Mouse (Mus musculus): Measurements from ENCODE around the gene Slc47a1.
"Not testable (repeated sequence)": the region's sequence is repeated elsewhere in the genome, so short reads cannot be mapped to it uniquely, and the experiment has no call there.

The Slc47a1 gene

DNA sequence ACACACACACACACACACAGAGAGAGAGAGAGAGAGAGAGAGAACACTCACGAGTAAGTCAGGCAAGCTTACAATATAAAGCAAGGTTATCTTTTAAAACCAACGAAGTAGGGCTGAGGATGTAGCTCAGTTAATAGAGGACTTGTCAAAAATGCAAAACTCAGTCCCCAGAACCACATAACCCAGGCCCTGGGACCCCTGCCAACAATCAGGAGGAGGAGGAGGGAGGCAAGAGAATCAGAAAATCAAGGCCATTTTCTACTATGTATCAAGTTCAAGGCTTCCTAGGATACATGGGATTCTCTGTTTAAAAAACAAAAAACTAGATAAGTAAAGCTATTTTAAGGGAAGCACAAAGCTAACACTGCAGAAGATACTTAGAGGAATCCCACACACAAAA is 61.3 kb downstream of the Slc47a1 start:
- no peak for DNase-seq

DNA sequence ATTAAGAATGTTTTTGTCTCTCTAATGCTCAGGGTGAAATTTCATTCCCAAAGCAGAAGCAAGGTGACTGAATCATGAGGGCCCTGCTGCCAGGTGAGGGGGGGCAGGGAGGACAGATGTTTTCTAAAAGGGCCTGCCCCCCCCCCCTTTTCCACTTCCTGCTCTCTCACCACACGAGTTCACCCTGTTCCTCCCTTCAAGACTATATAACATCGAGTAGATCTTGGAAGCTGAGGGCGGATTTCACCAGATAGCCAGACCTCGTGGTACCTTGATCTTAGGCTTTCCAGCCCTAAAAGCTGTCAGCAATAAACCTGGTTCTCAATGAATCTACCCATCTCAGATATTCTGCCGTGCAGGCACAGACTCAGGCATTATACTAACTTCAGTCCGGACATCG is 67.8 kb downstream of the Slc47a1 start:
- DNase-seq = no peak

- no peak for DNase-seq
Measured at GRCm38 (mm10) chr11:61309831-61310230, 68.3 kb downstream of the Slc47a1 start.

DNA sequence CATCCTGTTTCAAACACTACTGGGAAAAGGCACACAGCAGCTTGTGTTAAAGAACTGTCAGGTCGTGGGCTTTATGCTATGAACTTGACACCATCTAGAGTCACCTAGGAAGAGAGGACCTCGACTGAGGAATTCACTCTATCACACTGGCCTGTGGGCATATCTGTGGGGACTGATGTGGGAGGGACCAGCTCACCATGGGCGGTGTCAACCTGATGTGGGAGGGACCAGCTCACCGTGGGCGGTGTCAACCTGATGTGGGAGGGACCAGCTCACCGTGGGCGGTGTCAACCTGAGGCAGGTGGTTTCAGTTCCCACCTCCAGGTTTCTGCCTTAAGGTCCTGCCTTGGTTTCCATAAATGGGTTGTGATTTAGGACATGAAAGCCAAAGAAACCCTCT is 70.3 kb downstream of the Slc47a1 start:
- no peak for DNase-seq

DNA sequence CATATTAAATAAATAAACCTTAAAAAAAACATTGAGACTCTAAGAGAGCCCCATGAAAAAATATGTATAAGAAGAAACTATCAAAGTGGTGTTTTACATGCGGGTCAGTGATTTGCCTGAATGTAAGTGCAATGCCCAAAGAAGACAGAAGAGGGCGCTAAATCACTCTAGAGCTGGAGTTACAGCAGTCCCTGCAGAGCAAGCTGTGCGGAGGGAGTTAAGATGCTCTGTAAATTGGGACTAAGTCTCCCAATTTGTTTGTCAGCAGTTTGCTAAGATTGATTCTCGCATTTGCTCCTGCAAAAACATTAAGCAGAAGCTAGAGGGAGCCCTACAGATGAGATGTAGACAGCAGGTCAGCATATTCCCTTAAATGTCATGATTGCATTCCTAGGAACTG is 72.8 kb downstream of the Slc47a1 start:
- peak; percentile 45 for DNase-seq

GRCm38 (mm10) chr11:61304535-61304934 is 73.6 kb downstream of the Slc47a1 start:
- not testable (repeated sequence) for DNase-seq

DNA sequence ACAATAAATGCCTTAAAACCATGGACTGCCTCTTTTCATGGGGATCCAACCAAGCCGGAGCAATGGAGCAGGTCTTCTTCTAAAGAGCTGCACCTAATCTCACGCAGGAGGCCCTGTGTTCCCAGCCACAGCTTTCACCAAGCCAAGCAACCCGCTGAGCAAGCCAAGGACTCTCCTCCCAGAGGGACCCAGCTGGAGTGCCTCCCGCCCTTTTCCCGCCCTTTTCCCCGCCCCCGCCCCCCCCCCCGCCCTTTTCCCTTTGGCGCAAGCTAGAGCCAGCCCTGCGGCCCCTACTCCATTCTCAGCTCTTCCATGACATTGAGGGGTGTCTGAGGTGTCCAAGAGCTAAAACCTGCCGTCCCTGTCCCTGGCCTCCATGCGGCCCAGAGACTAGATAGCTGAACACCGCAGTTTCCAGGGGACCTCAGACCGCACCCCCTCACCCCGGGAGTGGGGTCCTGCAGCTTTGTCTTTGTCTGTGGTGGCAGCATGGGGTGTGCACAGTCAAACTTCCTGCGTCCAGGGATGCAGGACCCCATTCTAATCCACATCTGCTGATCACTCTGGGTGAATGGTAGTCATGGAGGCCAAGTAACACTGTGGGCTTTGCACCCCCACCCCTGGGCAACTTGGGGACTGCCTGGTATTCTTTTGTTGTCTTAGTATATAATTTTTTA is 77.3 kb downstream of the Slc47a1 start:
- no peak for DNase-seq

GRCm38 (mm10) chr11:61300205-61300604 is 77.9 kb downstream of the Slc47a1 start:
- DNase-seq = no peak

- peak; percentile 44 for DNase-seq
Measured at GRCm38 (mm10) chr11:61297901-61298300, 80.2 kb downstream of the Slc47a1 start.

- DNase-seq = no peak
Measured at GRCm38 (mm10) chr11:61297326-61297725, 80.8 kb downstream of the Slc47a1 start.

DNA sequence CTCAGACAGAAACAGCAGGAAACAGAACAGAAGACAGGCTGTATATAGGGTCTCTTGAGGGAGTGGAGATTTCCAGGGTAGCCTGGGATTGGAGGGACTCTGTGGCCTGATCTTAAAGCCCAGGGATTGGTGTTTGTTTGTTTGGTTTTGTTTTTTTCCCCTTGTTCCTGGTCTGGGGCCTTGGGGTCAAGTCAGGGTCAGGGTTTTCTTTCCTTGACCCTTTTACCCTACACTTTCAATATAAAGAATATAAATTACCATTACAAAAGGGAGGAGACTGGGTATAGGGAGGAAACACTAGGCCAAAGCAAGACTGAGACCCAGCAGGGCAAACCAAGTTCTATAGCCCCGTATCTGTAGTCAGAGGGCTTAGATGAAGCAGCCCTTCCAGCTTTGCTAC is 81.6 kb downstream of the Slc47a1 start:
- no peak for DNase-seq

- no peak for DNase-seq
Measured at GRCm38 (mm10) chr11:61295556-61295955, 82.6 kb downstream of the Slc47a1 start.

DNA sequence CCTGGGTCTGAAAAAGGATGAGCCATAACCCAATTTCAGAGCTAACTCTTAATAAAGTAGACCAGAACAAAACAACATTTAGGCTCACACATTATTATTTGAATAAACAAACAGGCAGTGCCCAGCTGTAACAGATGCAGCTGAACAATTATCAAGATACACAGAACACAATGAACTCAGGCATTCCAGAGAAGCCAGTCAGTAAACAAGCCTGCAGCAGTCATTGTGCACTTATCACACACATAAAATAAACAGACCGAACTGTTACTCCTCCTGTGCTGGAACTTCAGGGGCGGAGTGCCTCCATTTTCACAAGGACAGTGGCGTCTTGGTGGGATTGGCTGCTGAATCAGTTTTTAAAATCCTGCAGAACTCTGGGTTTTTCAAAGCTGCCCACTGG is 83.7 kb downstream of the Slc47a1 start:
- no peak for DNase-seq
